Mouse (Mus musculus) hindbrain, postnatal 0 days (tissue): Measurements from ENCODE around the gene Slc7a6. TPM values are rescaled to one million over a fixed set of nuclear protein-coding genes. Genes with fewer than 3 reads are reported as not detected.

ENCODE experiments used
- ATAC-seq: fragments of 200-750 bp; cut with Nextera tagmentation; 2 replicates; pipeline ENCODE4 v1.8.0; 2017; ENCODE audit warnings: mild to moderate bottlenecking, moderate TSS enrichment, moderate library complexity
- DNase-seq: peaks from one replicate; pipeline ENCODE4 v3.0.0-alpha.2; 2015; ENCODE audit warnings: low spot score
- H3K27ac ChIP-seq: fragments of 300-500 bp; sonication (generic); 2 replicates; pipeline ENCODE4 v1.5.1; 2014; ENCODE audit warnings: mild to moderate bottlenecking
- H3K27me3 ChIP-seq: fragments of 300-500 bp; sonication (generic); 2 replicates; pipeline ENCODE4 v1.6.1; 2014; ENCODE audit warnings: low read length, mixed read lengths; ENCODE audit not compliant: insufficient read depth
- H3K36me3 ChIP-seq: fragments of 300-500 bp; sonication (generic); 2 replicates; pipeline ENCODE4 v1.6.1; 2014; ENCODE audit warnings: low read length, mixed read lengths; ENCODE audit not compliant: insufficient read depth
- H3K4me1 ChIP-seq: fragments of 300-500 bp; sonication (generic); 2 replicates; pipeline ENCODE4 v1.6.1; 2014; ENCODE audit warnings: antibody characterized with exemption, low read length, mixed read lengths; ENCODE audit not compliant: insufficient read depth
- H3K4me2 ChIP-seq: fragments of 300-500 bp; sonication (generic); 2 replicates; pipeline ENCODE4 v1.6.1; 2014; ENCODE audit warnings: low read depth, mild to moderate bottlenecking, low read length, moderate library complexity, mixed read lengths
- H3K4me3 ChIP-seq: fragments of 300-500 bp; sonication (generic); 2 replicates; pipeline ENCODE4 v1.5.1; 2014; ENCODE audit warnings: low read length
- H3K9ac ChIP-seq: fragments of 300-500 bp; sonication (generic); replicated peaks from 2 replicates; pipeline ENCODE4 v1.6.1; 2014; ENCODE audit warnings: mild to moderate bottlenecking, low read length, moderate library complexity, mixed read lengths
- H3K9me3 ChIP-seq: fragments of 300-500 bp; sonication (generic); 2 replicates; pipeline ENCODE4 v1.6.1; 2016; ENCODE audit warnings: low read length, mixed read lengths
- CTCF ChIP-seq: IDR thresholded peaks from 2 replicates; pipeline ENCODE4 v1.5.1; 2016; ENCODE audit warnings: antibody characterized with exemption, control low read depth, low read depth
- WGBS: fragments of 180-500 bp; shearing (Covaris S2); extraction: QIAGEN DNeasy Blood & Tissue Kit; methylation state at CpG from one replicate; pipeline ENCODE4 v1.1.7; 2014; 5-methylcytosine and 5-hydroxymethylcytosine counted together
- polyA plus RNA-seq: library from polyadenylated mRNA; unstranded; fragments of >200 nt; fragmentation: Nextera tagmentation; extraction: Ambion mirVana; gene quantifications from 2 replicates; pipeline ENCODE4 v1.2.1, GENCODE M21; 2015
- total RNA-seq: library from RNA; depleted of rRNA; stranded (reverse); fragments of >200 nt; gene quantifications from 2 replicates; pipeline ENCODE4 v1.2.3, GENCODE M21; 2014

The Slc7a6 gene
- total and polyA plus RNA-seq, 2 experiments from 2014 or later: 39.1 to 53.2 TPM

GRCm38 (mm10) chr8:106140191-106140590 lies 28.5 kb upstream of the Slc7a6 start:
- ATAC-seq (no peak), DNase-seq (no peak)
- Histone ChIP-seq H3K27me3 (peaks cover 18% of the 10 kb centered on the region), H3K4me1 (peaks cover 20% of the 10 kb centered on the region), H3K36me3 (no peaks in the 10 kb centered on the region), H3K4me3 (no peak overlapping the region), H3K4me2 (no peak overlapping the region), H3K27ac (no peak overlapping the region), H3K9me3 (no peaks in the 10 kb centered on the region), H3K9ac (no peak overlapping the region)
- 74% methylated on average over 5 of the region's 5 CpGs for WGBS
- TF ChIP-seq CTCF: no peak

- Histone ChIP-seq H3K36me3 (no peaks in the 10 kb centered on the region), H3K4me2 (no peak overlapping the region), H3K4me3 (no peak overlapping the region), H3K9me3 (no peaks in the 10 kb centered on the region), H3K27me3 (peaks cover 14% of the 10 kb centered on the region), H3K27ac (no peak overlapping the region), H3K9ac (no peak overlapping the region), H3K4me1 (peaks cover 20% of the 10 kb centered on the region)
- 16% methylated on average over 13 of the region's 13 CpGs for WGBS
- peak; percentile 96 for TF ChIP-seq CTCF
- DNase-seq (peak; percentile 90), ATAC-seq (peak; percentile 77)
Measured at GRCm38 (mm10) chr8:106140769-106141168, 27.9 kb upstream of the Slc7a6 start.

- Histone ChIP-seq H3K4me2 (no peak overlapping the region), H3K4me1 (no peaks in the 10 kb centered on the region), H3K36me3 (no peaks in the 10 kb centered on the region), H3K9me3 (no peaks in the 10 kb centered on the region), H3K4me3 (no peak overlapping the region), H3K9ac (no peak overlapping the region), H3K27ac (no peak overlapping the region), H3K27me3 (no peaks in the 10 kb centered on the region)
- TF ChIP-seq CTCF: no peak
- no peak for DNase-seq
- WGBS: 95% methylated on average over 2 of the region's 2 CpGs
- no peak for ATAC-seq
Measured at GRCm38 (mm10) chr8:106145331-106145730, 23.3 kb upstream of the Slc7a6 start.

GRCm38 (mm10) chr8:106146014-106146413 lies 22.6 kb upstream of the Slc7a6 start:
- Histone ChIP-seq H3K4me1 (peaks cover 5% of the 10 kb centered on the region; the same call in 1 of the 2 replicates), H3K4me3 (no peak overlapping the region), H3K9me3 (no peaks in the 10 kb centered on the region), H3K36me3 (no peaks in the 10 kb centered on the region), H3K4me2 (no peak overlapping the region), H3K9ac (no peak overlapping the region), H3K27ac (no peak overlapping the region), H3K27me3 (no peaks in the 10 kb centered on the region)
- TF ChIP-seq CTCF: no peak
- WGBS: 89% methylated on average over 4 of the region's 4 CpGs
- ATAC-seq (no peak), DNase-seq (no peak)

DNA sequence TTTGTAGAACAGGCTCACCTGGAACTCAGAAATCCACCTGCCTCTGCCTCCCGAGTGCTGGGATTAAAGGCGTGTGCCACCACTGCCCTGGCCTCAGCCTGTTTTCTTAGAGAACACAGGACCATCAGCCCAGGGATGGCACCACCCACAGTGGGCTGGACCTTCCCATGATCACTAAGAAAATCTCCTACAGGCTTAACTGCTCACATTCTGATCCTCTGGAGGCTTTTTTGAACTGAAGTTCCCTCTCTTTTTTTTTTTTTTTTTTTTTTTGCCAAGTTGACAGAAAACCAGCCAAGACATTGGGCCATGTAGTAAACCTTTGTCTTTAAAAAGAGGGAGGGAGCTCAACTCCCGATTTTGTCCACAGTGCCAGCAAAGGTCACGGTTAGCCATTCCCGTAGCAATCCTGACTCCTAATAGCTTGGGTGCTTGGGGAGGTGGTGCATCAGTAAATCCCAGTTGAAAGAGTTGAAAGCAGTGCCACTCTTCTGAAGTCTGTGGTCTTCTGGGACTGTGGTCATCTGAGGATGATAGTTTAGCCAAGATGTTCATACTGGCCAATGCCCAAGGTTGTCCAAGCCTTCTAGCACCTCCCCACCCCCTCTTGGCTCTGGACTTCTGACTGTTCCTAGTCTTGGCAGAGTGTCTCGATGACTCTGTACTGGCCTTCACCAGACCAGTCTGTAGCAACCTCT lies 20.6 kb upstream of the Slc7a6 start:
- no peak overlapping the region for H3K27ac ChIP-seq
- peaks cover 11% of the 10 kb centered on the region for H3K4me1 ChIP-seq
- H3K36me3 ChIP-seq: no peaks in the 10 kb centered on the region
- no peak for ATAC-seq
- H3K27me3 ChIP-seq: no peaks in the 10 kb centered on the region
- no peaks in the 10 kb centered on the region for H3K9me3 ChIP-seq
- 82% methylated on average over 6 of the region's 6 CpGs for WGBS
- no peak overlapping the region for H3K9ac ChIP-seq
- no peak overlapping the region for H3K4me2 ChIP-seq
- no peak for DNase-seq
- H3K4me3 ChIP-seq: no peak overlapping the region
- TF ChIP-seq CTCF: no peak

DNA sequence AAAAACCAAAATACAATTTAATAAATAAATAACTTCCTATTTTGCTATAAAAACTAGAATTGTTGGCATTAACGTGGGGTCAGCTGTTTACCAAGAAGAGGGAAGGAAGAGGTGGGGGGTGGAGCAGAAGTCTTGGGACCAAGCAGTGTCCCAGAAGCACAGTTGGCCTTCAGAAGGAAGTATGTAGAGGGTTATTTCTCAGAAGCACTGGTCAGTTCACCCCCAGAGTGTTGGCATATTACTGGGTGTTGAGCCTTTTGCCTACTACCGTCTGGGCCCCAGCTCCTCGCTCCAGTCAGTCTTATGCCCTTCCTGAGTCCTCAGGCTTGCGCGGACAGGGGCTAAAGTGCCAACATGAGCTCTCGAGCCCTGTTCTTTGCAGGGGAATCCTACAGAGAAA lies 19.6 kb upstream of the Slc7a6 start:
- H3K9ac ChIP-seq: no peak overlapping the region
- ATAC-seq: no peak
- no peak overlapping the region for H3K4me3 ChIP-seq
- H3K27me3 ChIP-seq: no peaks in the 10 kb centered on the region
- no peak overlapping the region for H3K27ac ChIP-seq
- H3K36me3 ChIP-seq: no peaks in the 10 kb centered on the region
- H3K4me1 ChIP-seq: peaks cover 11% of the 10 kb centered on the region
- TF ChIP-seq CTCF: no peak
- no peak for DNase-seq
- no peaks in the 10 kb centered on the region for H3K9me3 ChIP-seq
- 91% methylated on average over 6 of the region's 6 CpGs for WGBS
- no peak overlapping the region for H3K4me2 ChIP-seq

DNA sequence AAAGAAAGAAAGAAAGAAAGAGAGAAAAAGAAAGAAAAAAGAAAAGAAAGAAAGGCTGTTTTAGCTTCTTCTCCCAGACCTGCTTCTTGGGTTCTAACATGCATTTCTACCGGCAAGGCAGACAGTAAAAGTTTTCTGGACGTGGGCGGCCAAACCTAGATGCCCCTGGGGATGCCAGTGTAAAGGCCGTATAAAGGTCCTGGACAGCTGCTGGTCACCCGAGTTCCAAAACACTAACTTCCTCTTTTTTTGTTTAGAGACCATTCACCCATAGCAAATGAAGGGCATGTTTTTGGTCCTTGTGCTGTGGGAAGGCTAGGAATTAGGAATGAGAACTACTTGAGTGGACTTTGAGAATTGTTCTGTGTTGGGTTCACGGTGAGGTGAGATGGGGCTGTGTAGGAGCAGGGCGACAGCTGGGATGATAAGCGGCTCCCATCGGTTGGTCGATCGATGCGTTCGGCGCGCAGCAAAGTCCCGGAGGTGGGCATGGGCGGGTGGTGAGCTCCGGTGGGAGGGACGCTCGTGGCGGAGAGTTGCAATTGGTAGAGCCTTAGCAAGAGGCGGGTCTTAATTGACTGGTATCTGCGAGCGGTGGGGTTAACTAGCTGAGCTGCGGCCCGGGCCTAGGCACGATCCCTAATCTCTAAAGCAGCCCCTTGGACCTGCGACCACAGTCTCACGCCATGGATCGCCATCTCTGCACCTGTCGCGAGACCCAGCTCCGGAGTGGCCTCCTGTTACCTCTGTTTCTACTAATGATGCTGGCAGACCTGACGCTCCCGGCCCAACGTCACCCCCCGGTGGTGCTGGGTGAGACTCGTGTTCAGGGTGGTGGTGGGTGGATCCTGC lies 18.6 kb upstream of the Slc7a6 start, which contains the start of gene Pla2g15:
Gene Pla2g15, plus strand, starts transcription at position 599 of the 852 bp plus-strand sequence.
- DNase-seq (peak; percentile 94), ATAC-seq (peak; percentile 98)
- TF ChIP-seq CTCF: 0 out of 2 replicates have a peak, but pooled peaks have one; percentile 3

More for the DNA sequence above, 18.6 kb upstream of the Slc7a6 start, which contains the start of gene Pla2g15:
- Histone ChIP-seq H3K9me3 (no peaks in the 10 kb centered on the region), H3K4me1 (peaks cover 11% of the 10 kb centered on the region), H3K27ac (no peak within 1 kb of the TSS), H3K4me3 (peak within 1 kb of the TSS; percentile 82), H3K4me2 (peak within 1 kb of the TSS; percentile 57), H3K27me3 (no peaks in the 10 kb centered on the region), H3K36me3 (no peaks in the 10 kb centered on the region), H3K9ac (peak within 1 kb of the TSS; percentile 79)
- WGBS: under 1% methylated on average over 38 of the region's 38 CpGs
